Mouse (Mus musculus) myocyte (in vitro differentiated cells): ENCODE measurements at regions not wholly inside any gene's neighbourhood (a gene's known extent, or its start where the extent isn't known, plus 50 kb on each side); places are given as distances from the start of the nearest gene placed in this dataset.

Source experiments
- H3K27me3 ChIP-seq: one replicate; pipeline ENCODE4 v1.6.1; 2011; ENCODE audit not compliant: control insufficient read depth, insufficient read depth, insufficient read length
- H3K36me3 ChIP-seq: one replicate; pipeline ENCODE4 v1.6.1; 2011; ENCODE audit not compliant: control insufficient read depth, insufficient read depth
- H3K4me2 ChIP-seq: one replicate; pipeline ENCODE4 v1.6.1; 2011; ENCODE audit warnings: low read depth, control low read depth
- H3K4me3 ChIP-seq: one replicate; pipeline ENCODE4 v1.5.1; 2011; ENCODE audit warnings: mild to moderate bottlenecking, control low read depth, moderate library complexity
- H3K79me2 ChIP-seq: one replicate; pipeline ENCODE4 v1.6.1; 2011; ENCODE audit not compliant: control insufficient read depth, insufficient read depth
- H3ac ChIP-seq: one replicate; pipeline ENCODE4 v1.6.1; 2011; ENCODE audit not compliant: control insufficient read depth, insufficient read length
- CEBPB ChIP-seq: IDR thresholded peaks from 2 replicates; pipeline ENCODE4 v1.6.1; 2011; ENCODE audit warnings: mild to moderate bottlenecking, moderate library complexity; ENCODE audit not compliant: poor library complexity, insufficient read depth, severe bottlenecking
- E2F4 ChIP-seq: IDR thresholded peaks from one replicate; pipeline ENCODE4 v1.6.1; 2011; ENCODE audit warnings: mild to moderate bottlenecking, control low read depth, moderate library complexity; ENCODE audit not compliant: insufficient read depth
- MAX ChIP-seq: IDR thresholded peaks from one replicate; pipeline ENCODE4 v1.6.1; 2011; ENCODE audit warnings: low read depth, mild to moderate bottlenecking, control low read depth
- MYOD1 ChIP-seq, 3 experiments: IDR thresholded peaks; one replicate each; pipeline ENCODE4 v1.6.1; 2011; ENCODE audit warnings: control low read depth in 2 of 3, low read depth in 2 of 3, mild to moderate bottlenecking in 2 of 3, moderate library complexity in 1 of 3; ENCODE audit not compliant: insufficient read length in 2 of 3, control insufficient read depth in 1 of 3
- MYOG ChIP-seq, 3 experiments: IDR thresholded peaks; one replicate each; pipeline ENCODE4 v1.6.1; 2011; ENCODE audit warnings: control low read depth in 2 of 3, low read depth in 2 of 3, mild to moderate bottlenecking in 2 of 3; ENCODE audit not compliant: insufficient read length in 2 of 3, control insufficient read depth in 1 of 3, insufficient read depth in 1 of 3
- POLR2A ChIP-seq: IDR thresholded peaks from one replicate; pipeline ENCODE4 v1.6.1; 2011; ENCODE audit warnings: low read depth, mild to moderate bottlenecking, control low read depth, moderate library complexity; ENCODE audit not compliant: insufficient read length
- POLR2AphosphoS2 ChIP-seq: IDR thresholded peaks from one replicate; pipeline ENCODE4 v1.6.1; 2011; ENCODE audit warnings: low read depth, control low read depth; ENCODE audit not compliant: insufficient read length
- REST ChIP-seq: IDR thresholded peaks from one replicate; pipeline ENCODE4 v1.6.1; 2011; ENCODE audit warnings: mild to moderate bottlenecking, control low read depth, moderate library complexity; ENCODE audit not compliant: insufficient read depth, insufficient read length
- SRF ChIP-seq: IDR thresholded peaks from one replicate; pipeline ENCODE4 v1.6.1; 2011; ENCODE audit warnings: low read depth; ENCODE audit not compliant: control insufficient read depth, insufficient read length
- TCF12 ChIP-seq: IDR thresholded peaks from one replicate; pipeline ENCODE4 v1.6.1; 2011; ENCODE audit warnings: mild to moderate bottlenecking, control low read depth; ENCODE audit not compliant: poor library complexity, insufficient read depth, severe bottlenecking
- TCF3 ChIP-seq: IDR thresholded peaks from one replicate; pipeline ENCODE4 v1.6.1; 2011; ENCODE audit warnings: low read depth, control low read depth; ENCODE audit not compliant: insufficient read length
- USF1 ChIP-seq: IDR thresholded peaks from one replicate; pipeline ENCODE4 v1.6.1; 2011; ENCODE audit warnings: low read depth, mild to moderate bottlenecking, control low read depth, moderate library complexity

DNA sequence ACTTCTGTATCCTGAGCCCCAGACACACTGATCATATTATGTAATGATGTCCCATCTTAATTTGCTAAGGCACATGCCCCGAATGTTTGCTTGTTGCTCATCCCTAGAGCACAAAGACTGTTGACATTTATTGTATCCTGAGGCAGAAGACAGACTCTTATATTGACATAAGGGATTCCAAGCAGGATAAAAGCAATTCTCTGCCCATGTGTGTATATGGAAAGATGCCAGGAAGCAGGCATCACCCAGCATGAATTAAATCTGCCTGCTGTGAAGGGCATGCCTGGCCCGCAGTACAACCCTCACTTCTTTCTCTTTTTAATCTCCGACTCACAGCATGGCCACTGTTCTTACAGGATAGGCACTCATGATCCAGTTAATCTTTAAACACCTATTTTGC lies 125.3 kb downstream of the Usp46 start:
- Histone ChIP-seq H3ac (no peak overlapping the region), H3K79me2 (no peaks in the 10 kb centered on the region), H3K36me3 (no peaks in the 10 kb centered on the region), H3K27me3 (no peaks in the 10 kb centered on the region), H3K4me3 (no peak overlapping the region), H3K4me2 (no peak overlapping the region)
- TF ChIP-seq USF1 (no peak), POLR2A (no peak), MYOD1 (IDR thresholded peaks at IDR 0.05; ENCODE audit: control insufficient read depth in 1 of 3, insufficient read length in 2 of 3, low read depth in 2 of 3) (no peak), MAX (no peak), TCF12 (no peak)

DNA sequence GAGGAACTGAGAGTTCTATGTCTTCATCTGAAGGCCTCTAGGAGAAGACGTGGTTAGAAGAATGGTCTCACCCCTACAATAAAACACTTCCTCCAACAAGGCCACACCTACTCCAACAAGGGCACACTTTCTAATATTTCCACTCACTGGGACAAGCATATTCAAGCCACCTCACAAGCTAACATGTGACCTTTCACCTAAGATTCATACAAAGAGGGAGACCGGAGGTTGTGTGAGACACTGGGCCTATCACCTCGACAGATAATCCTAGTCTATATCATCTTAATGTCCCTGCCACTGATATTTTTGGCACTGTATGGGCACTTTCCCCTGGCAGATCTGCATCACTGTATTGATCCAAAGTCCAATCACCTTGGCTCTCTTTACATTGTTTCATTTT lies 122.6 kb downstream of the Usp46 start:
- H3K27me3 ChIP-seq = no peaks in the 10 kb centered on the region
- TF ChIP-seq TCF12 (no peak), MYOD1 (IDR thresholded peaks at IDR 0.05; ENCODE audit: control insufficient read depth in 1 of 3, insufficient read length in 2 of 3, low read depth in 2 of 3) (no peak), TCF3 (no peak), USF1 (no peak), E2F4 (no peak), CEBPB (no peak), POLR2A (no peak), POLR2AphosphoS2 (no peak), SRF (no peak), REST (no peak), MYOG (IDR thresholded peaks at IDR 0.05; ENCODE audit: control insufficient read depth in 1 of 3, insufficient read depth in 1 of 3, insufficient read length in 2 of 3, low read depth in 2 of 3) (no peak), MAX (no peak)
- H3K4me3 ChIP-seq = no peak overlapping the region
- H3ac ChIP-seq = no peak overlapping the region
- H3K79me2 ChIP-seq = no peaks in the 10 kb centered on the region
- H3K4me2 ChIP-seq = no peak overlapping the region
- H3K36me3 ChIP-seq = no peaks in the 10 kb centered on the region

DNA sequence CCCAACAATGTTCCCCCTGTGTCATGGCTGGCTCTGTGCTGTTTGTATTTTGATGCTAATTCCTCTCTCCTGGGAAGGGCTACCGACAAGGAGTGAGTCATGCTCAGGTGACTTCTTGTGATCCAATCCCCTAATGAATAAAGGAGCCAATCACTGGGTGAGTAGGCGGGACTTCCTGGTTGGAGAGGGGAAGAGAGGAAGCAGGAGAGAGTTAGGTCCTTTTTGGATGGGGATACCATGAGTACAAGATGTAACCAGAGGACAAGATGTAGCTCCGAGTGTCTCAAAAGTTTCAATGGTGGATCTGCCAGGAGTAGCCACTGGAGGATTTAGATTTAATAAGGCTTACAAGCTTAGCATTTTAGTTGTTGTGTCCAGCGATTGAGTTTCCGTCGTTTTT lies 122.1 kb downstream of the Usp46 start:
- Histone ChIP-seq H3ac (no peak overlapping the region), H3K4me2 (no peak overlapping the region), H3K4me3 (no peak overlapping the region), H3K27me3 (no peaks in the 10 kb centered on the region), H3K36me3 (no peaks in the 10 kb centered on the region), H3K79me2 (no peaks in the 10 kb centered on the region)
- TF ChIP-seq MYOD1 (IDR thresholded peaks at IDR 0.05; ENCODE audit: control insufficient read depth in 1 of 3, insufficient read length in 2 of 3, low read depth in 2 of 3) (no peak), MAX (no peak), E2F4 (no peak), TCF12 (no peak), CEBPB (no peak), POLR2A (no peak), USF1 (no peak), SRF (no peak), POLR2AphosphoS2 (no peak), TCF3 (no peak), MYOG (IDR thresholded peaks at IDR 0.05; ENCODE audit: control insufficient read depth in 1 of 3, insufficient read depth in 1 of 3, insufficient read length in 2 of 3, low read depth in 2 of 3) (no peak), REST (no peak)

DNA sequence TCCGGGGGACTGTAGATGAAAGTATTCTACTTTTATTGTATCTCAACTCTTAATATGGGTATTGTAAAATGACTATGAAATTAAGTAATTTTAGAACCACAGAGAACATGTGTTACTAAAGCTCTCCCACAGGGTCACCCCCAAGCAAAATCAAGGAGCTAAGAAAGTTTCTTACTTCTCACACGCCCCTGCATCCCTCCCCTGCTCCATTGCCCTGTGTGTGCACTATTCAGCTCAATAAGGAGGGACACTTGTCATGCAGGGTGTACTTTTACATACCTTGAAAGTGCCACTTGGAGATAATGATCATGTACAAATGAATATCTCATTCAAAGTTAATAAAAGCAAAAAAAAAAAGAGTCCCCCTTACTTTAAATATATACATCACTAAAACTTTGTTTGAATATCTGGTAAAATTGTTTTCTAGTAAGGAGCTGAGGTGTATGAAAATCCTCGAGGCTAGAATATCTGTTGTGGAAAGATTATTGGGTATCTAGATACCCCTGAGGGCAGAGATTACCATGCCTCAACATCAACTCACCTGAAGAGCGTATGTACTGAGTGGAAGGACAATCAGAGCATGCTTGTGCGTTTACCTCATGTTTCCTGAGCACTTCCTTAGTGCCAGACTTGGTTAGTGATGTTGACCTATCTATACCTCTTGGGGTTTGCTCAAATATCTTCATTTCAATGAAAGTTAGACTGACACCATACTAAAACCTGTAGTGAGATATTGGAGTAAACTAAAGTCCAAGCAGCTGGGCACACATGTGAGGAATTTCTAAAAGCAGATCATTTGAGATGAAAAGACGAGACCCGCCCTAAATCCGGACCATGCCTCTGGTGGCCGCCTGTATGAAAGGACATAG lies 120.0 kb downstream of the Usp46 start:
- H3K4me3 ChIP-seq = no peak overlapping the region
- no peak overlapping the region for H3ac ChIP-seq
- H3K79me2 ChIP-seq = no peaks in the 10 kb centered on the region
- peaks cover 5% of the 10 kb centered on the region for H3K27me3 ChIP-seq
- TF ChIP-seq POLR2AphosphoS2 (no peak), TCF12 (no peak), E2F4 (no peak), MYOG (IDR thresholded peaks at IDR 0.05; ENCODE audit: control insufficient read depth in 1 of 3, insufficient read depth in 1 of 3, insufficient read length in 2 of 3, low read depth in 2 of 3) (no peak), MYOD1 (IDR thresholded peaks at IDR 0.05; ENCODE audit: control insufficient read depth in 1 of 3, insufficient read length in 2 of 3, low read depth in 2 of 3) (no peak), USF1 (no peak), TCF3 (no peak), CEBPB (no peak), MAX (no peak), REST (no peak), POLR2A (no peak), SRF (no peak)
- no peaks in the 10 kb centered on the region for H3K36me3 ChIP-seq
- H3K4me2 ChIP-seq = no peak overlapping the region
